Mouse (Mus musculus) hematopoietic stem cell, adult 5-6 weeks (primary cell): Measurements from ENCODE around the gene Gipc2. TPM values are rescaled to one million over a fixed set of nuclear protein-coding genes. Genes with fewer than 3 reads are reported as not detected.
"Not testable (repeated sequence)": the region's sequence is repeated elsewhere in the genome, so short reads cannot be mapped to it uniquely, and the experiment has no call there.

Source experiments
- ATAC-seq, 2 experiments: fragments of 125-278 bp in 1 of 2; replicated peaks in 1 of 2; 2 replicates each; pipeline ENCODE4 v1.8.0; 2016 to 2017; ENCODE audit warnings: inconsistent platforms in 2 of 2, mild to moderate bottlenecking in 2 of 2, moderate number of reproducible peaks in 2 of 2, low read depth in 1 of 2, moderate TSS enrichment in 1 of 2; ENCODE audit not compliant: low FRiP score in 2 of 2, poor library complexity in 2 of 2, severe bottlenecking in 2 of 2, insufficient read depth in 1 of 2, low TSS enrichment in 1 of 2
- total RNA-seq: library from RNA; stranded (forward); fragments of 172-1452, 232-1000 nt; gene quantifications from 2 replicates; pipeline ENCODE4 v1.2.3, GENCODE M21; 2017

Gene Gipc2
- total RNA-seq, 1 experiment from 2014 or later: not detected

GRCm38 (mm10) chr3:152142146-152142545, 23.9 kb downstream of the Gipc2 start:
- no peak for ATAC-seq

- ATAC-seq: not testable (repeated sequence)
Measured at GRCm38 (mm10) chr3:152139308-152139707, 26.7 kb downstream of the Gipc2 start.

- ATAC-seq: not testable (repeated sequence)
Measured at GRCm38 (mm10) chr3:152136106-152136505, 29.9 kb downstream of the Gipc2 start.

GRCm38 (mm10) chr3:152133621-152134020, 32.4 kb downstream of the Gipc2 start:
- ATAC-seq: no peak

GRCm38 (mm10) chr3:152130963-152131362, 35.1 kb downstream of the Gipc2 start:
- no peak for ATAC-seq

- ATAC-seq: not testable (repeated sequence)
Measured at GRCm38 (mm10) chr3:152129426-152129825, 36.6 kb downstream of the Gipc2 start.

GRCm38 (mm10) chr3:152128631-152129030, 37.4 kb downstream of the Gipc2 start:
- no peak for ATAC-seq

- ATAC-seq: no peak
Measured at GRCm38 (mm10) chr3:152127144-152127543, 38.9 kb downstream of the Gipc2 start.

GRCm38 (mm10) chr3:152122720-152123119, 43.3 kb downstream of the Gipc2 start:
- ATAC-seq: peak; percentile 86

GRCm38 (mm10) chr3:152122101-152122500, 43.9 kb downstream of the Gipc2 start:
- ATAC-seq: peak; percentile 63 to 70

- 0 out of 4 replicates have a peak, but pooled peaks of 1 of the 2 experiments have one; percentile 15 for ATAC-seq
Measured at GRCm38 (mm10) chr3:152121169-152122009, 44.6 kb downstream of the Gipc2 start.

GRCm38 (mm10) chr3:152119987-152120386, 46.0 kb downstream of the Gipc2 start:
- ATAC-seq: no peak

GRCm38 (mm10) chr3:152117941-152118340, 48.1 kb downstream of the Gipc2 start:
- ATAC-seq: no peak

- ATAC-seq: no peak
Measured at GRCm38 (mm10) chr3:152116140-152116539, 49.9 kb downstream of the Gipc2 start.

- ATAC-seq: peak; percentile 91 to 96
Measured at GRCm38 (mm10) chr3:152114786-152115185, 51.2 kb downstream of the Gipc2 start.

- ATAC-seq: no peak
Measured at GRCm38 (mm10) chr3:152114222-152114621, 51.8 kb downstream of the Gipc2 start.

GRCm38 (mm10) chr3:152113496-152113895, 52.5 kb downstream of the Gipc2 start:
- ATAC-seq: no peak

GRCm38 (mm10) chr3:152112664-152113063, 53.4 kb downstream of the Gipc2 start:
- no peak for ATAC-seq

- no peak for ATAC-seq
Measured at GRCm38 (mm10) chr3:152111482-152111881, 54.5 kb downstream of the Gipc2 start.
